Comparison of ENCODE assay signal across 8 mouse cellular contexts in genomic region chr9:37655961-37656360, GRCm38 (mm10). TPM values are rescaled to one million over a fixed set of nuclear protein-coding genes. Genes with fewer than 3 reads are reported as not detected.
DNase-seq lines count a peak whose midpoint lies in the region; ATAC-seq and TF ChIP-seq lines count a peak whose summit lies in the region.

No protein-coding gene starts in this region.

- ATAC-seq in liver, embryonic 13.5 days (ENCODE audit: low read depth): no peak
- no peak for ATAC-seq in erythroid progenitor cell, adult 5-6 weeks (replicated peaks; ENCODE audit: low FRiP score, poor library complexity, severe bottlenecking)
- ATAC-seq in frontal cortex, adult (ENCODE audit: low TSS enrichment): no peak

- TF ChIP-seq CTCF in C2C12 (IDR thresholded peaks at IDR 0.05; ENCODE audit: control insufficient read depth, insufficient read depth, insufficient read length): no peak

- peaks cover 23% of the 10 kb centered on the region for H3K4me1 ChIP-seq in erythroblast, embryonic 14.5 days (ENCODE audit: control insufficient read depth)
- peaks cover 14% of the 10 kb centered on the region for H3K4me1 ChIP-seq in liver, embryonic 13.5 days (replicated peaks)

- H3K4me3 ChIP-seq in C2C12 (ENCODE audit: insufficient read depth, poor library complexity, severe bottlenecking): peak overlapping the region; percentile 66
- peak overlapping the region; percentile 93 for H3K4me3 ChIP-seq in erythroblast, embryonic 14.5 days (replicated peaks)
- H3K4me3 ChIP-seq in liver, embryonic 13.5 days (replicated peaks): peak overlapping the region; percentile 84

- DNase-seq in 3T3-L1 (ENCODE audit: low read depth, low spot score) (peak; percentile 44), adipocyte (ENCODE audit: low spot score) (no peak)
- no peak for DNase-seq in liver, embryonic 13.5 days
- no peak for DNase-seq in embryo, embryonic 11 days

- 34% methylated on average over 8 of the region's 8 CpGs for WGBS in liver, embryonic 13.5 days (ENCODE audit: insufficient replicate concordance)

- no peak overlapping the region for H3ac ChIP-seq in C2C12 (ENCODE audit: control insufficient read depth, insufficient read length, low read depth)

- H3K36me3 ChIP-seq in C2C12 (ENCODE audit: control insufficient read depth, insufficient read depth): peaks cover 37% of the 10 kb centered on the region
- peaks cover 32% of the 10 kb centered on the region for H3K36me3 ChIP-seq in erythroblast, embryonic 14.5 days (ENCODE audit: control insufficient read depth)
- H3K36me3 ChIP-seq in liver, embryonic 13.5 days: peaks cover 33% of the 10 kb centered on the region

- peaks cover 26% of the 10 kb centered on the region for H3K79me2 ChIP-seq in C2C12 (ENCODE audit: control insufficient read depth, insufficient read depth)

- H3K4me2 ChIP-seq in liver, embryonic 13.5 days: peak overlapping the region; percentile 69

- H3K9ac ChIP-seq in liver, embryonic 13.5 days: peak overlapping the region; percentile 85

- peak overlapping the region; percentile 85; the same call in 1 of the 2 replicates for H3K27ac ChIP-seq in liver, embryonic 13.5 days

- H3K79me3 ChIP-seq in C2C12 (ENCODE audit: low read depth): peaks cover 11% of the 10 kb centered on the region

- no peaks in the 10 kb centered on the region for H3K9me3 ChIP-seq in erythroblast, embryonic 14.5 days (ENCODE audit: control insufficient read depth, low read length)
- no peaks in the 10 kb centered on the region for H3K9me3 ChIP-seq in liver, embryonic 13.5 days (replicated peaks)

- no peaks in the 10 kb centered on the region for H3K27me3 ChIP-seq in C2C12 (ENCODE audit: control insufficient read depth, insufficient read depth, insufficient read length)
- no peaks in the 10 kb centered on the region for H3K27me3 ChIP-seq in erythroblast, embryonic 14.5 days (ENCODE audit: control insufficient read depth)
- no peaks in the 10 kb centered on the region for H3K27me3 ChIP-seq in liver, embryonic 13.5 days

TF ChIP-seq in C2C12, 6 proteins besides CTCF, POLR2A, EP300 and RAD21:
- TF ChIP-seq MAX (IDR thresholded peaks at IDR 0.05) (no peak), USF1 (IDR thresholded peaks at IDR 0.05; ENCODE audit: low read depth) (peak; percentile 15)
TF ChIP-seq in C2C12: peak in this region for 1.

RNA-seq across cellular contexts. Expression of gene Tbrg1, which starts 1.2 kb away (rescaled TPM):
- polyA plus RNA-seq in C2C12 (2012; fragmentation: generic; extraction: Trizol): 89.7 TPM
- 3.2 and 3.4 TPM in 2 replicates for polyA plus RNA-seq in erythroblast, embryonic 14.5 days (2012)
- polyA plus RNA-seq in liver, embryonic 13.5 days (2015; fragmentation: Nextera tagmentation; extraction: Ambion mirVana): 65.9 and 72.0 TPM in 2 replicates
- total RNA-seq in erythroid progenitor cell, adult 5-6 weeks (2015; ENCODE audit: low replicate concordance): 16.9 and 30.6 TPM in 2 replicates
- total RNA-seq in erythroid progenitor cell, adult 5-6 weeks (2017; ENCODE audit: low replicate concordance): 19.5 and 25.8 TPM in 2 replicates

RNA-seq across cellular contexts. Expression of gene Panx3, which starts 13.1 kb away (rescaled TPM):
- not detected for polyA plus RNA-seq in C2C12 (2012; fragmentation: generic; extraction: Trizol)
- not detected in 2 replicates for polyA plus RNA-seq in erythroblast, embryonic 14.5 days (2012)
- not detected in 2 replicates for polyA plus RNA-seq in liver, embryonic 13.5 days (2015; fragmentation: Nextera tagmentation; extraction: Ambion mirVana)
- not detected in 2 replicates for total RNA-seq in erythroid progenitor cell, adult 5-6 weeks (2015; ENCODE audit: low replicate concordance)
- total RNA-seq in erythroid progenitor cell, adult 5-6 weeks (2017; ENCODE audit: low replicate concordance): not detected in 2 replicates

RNA-seq across cellular contexts. Expression of gene Spa17, which starts 42.4 kb away (rescaled TPM):
- 1.2 TPM for polyA plus RNA-seq in C2C12 (2012; fragmentation: generic; extraction: Trizol)
- polyA plus RNA-seq in erythroblast, embryonic 14.5 days (2012): 0.21 TPM in 1 of 2 replicates, not detected in the other
- 2.4 and 2.8 TPM in 2 replicates for polyA plus RNA-seq in liver, embryonic 13.5 days (2015; fragmentation: Nextera tagmentation; extraction: Ambion mirVana)
- not detected in 2 replicates for total RNA-seq in erythroid progenitor cell, adult 5-6 weeks (2015; ENCODE audit: low replicate concordance)
- total RNA-seq in erythroid progenitor cell, adult 5-6 weeks (2017; ENCODE audit: low replicate concordance): 11.6 TPM in 1 of 2 replicates, not detected in the other

Comparison
In these comparisons a context has a peak if more than half of its experiments do, and no peak if none do; other contexts are left out.
1. RNA of gene Tbrg1, which starts 1.2 kb away (polyA plus RNA-seq): 89.7 TPM in C2C12 (single experiment) and 65.9 to 72.0 TPM in liver, embryonic 13.5 days; 3.2 to 3.4 TPM in erythroblast, embryonic 14.5 days; every median in the first group is over 10 times any median in the second.
2. Peak in every context shown above with its lines, with median percentiles within 50 percentile points of each other: H3K4me3 ChIP-seq.